Mouse (Mus musculus) myocyte (in vitro differentiated cells): ENCODE data around the gene Zdhhc13. TPM values are rescaled to one million over a fixed set of nuclear protein-coding genes. Genes with fewer than 3 reads are reported as not detected.

Source experiments
- H3K27me3 ChIP-seq: one replicate; pipeline ENCODE4 v1.6.1; 2011; ENCODE audit not compliant: control insufficient read depth, insufficient read depth, insufficient read length
- H3K36me3 ChIP-seq: one replicate; pipeline ENCODE4 v1.6.1; 2011; ENCODE audit not compliant: control insufficient read depth, insufficient read depth
- H3K4me2 ChIP-seq: one replicate; pipeline ENCODE4 v1.6.1; 2011; ENCODE audit warnings: low read depth, control low read depth
- H3K4me3 ChIP-seq: one replicate; pipeline ENCODE4 v1.5.1; 2011; ENCODE audit warnings: mild to moderate bottlenecking, control low read depth, moderate library complexity
- H3K79me2 ChIP-seq: one replicate; pipeline ENCODE4 v1.6.1; 2011; ENCODE audit not compliant: control insufficient read depth, insufficient read depth
- H3ac ChIP-seq: one replicate; pipeline ENCODE4 v1.6.1; 2011; ENCODE audit not compliant: control insufficient read depth, insufficient read length
- CEBPB ChIP-seq: IDR thresholded peaks from 2 replicates; pipeline ENCODE4 v1.6.1; 2011; ENCODE audit warnings: mild to moderate bottlenecking, moderate library complexity; ENCODE audit not compliant: poor library complexity, insufficient read depth, severe bottlenecking
- E2F4 ChIP-seq: IDR thresholded peaks from one replicate; pipeline ENCODE4 v1.6.1; 2011; ENCODE audit warnings: mild to moderate bottlenecking, control low read depth, moderate library complexity; ENCODE audit not compliant: insufficient read depth
- MAX ChIP-seq: IDR thresholded peaks from one replicate; pipeline ENCODE4 v1.6.1; 2011; ENCODE audit warnings: low read depth, mild to moderate bottlenecking, control low read depth
- MYOD1 ChIP-seq, 3 experiments: IDR thresholded peaks; one replicate each; pipeline ENCODE4 v1.6.1; 2011; ENCODE audit warnings: control low read depth in 2 of 3, low read depth in 2 of 3, mild to moderate bottlenecking in 2 of 3, moderate library complexity in 1 of 3; ENCODE audit not compliant: insufficient read length in 2 of 3, control insufficient read depth in 1 of 3
- MYOG ChIP-seq, 3 experiments: IDR thresholded peaks; one replicate each; pipeline ENCODE4 v1.6.1; 2011; ENCODE audit warnings: control low read depth in 2 of 3, low read depth in 2 of 3, mild to moderate bottlenecking in 2 of 3; ENCODE audit not compliant: insufficient read length in 2 of 3, control insufficient read depth in 1 of 3, insufficient read depth in 1 of 3
- POLR2A ChIP-seq: IDR thresholded peaks from one replicate; pipeline ENCODE4 v1.6.1; 2011; ENCODE audit warnings: low read depth, mild to moderate bottlenecking, control low read depth, moderate library complexity; ENCODE audit not compliant: insufficient read length
- POLR2AphosphoS2 ChIP-seq: IDR thresholded peaks from one replicate; pipeline ENCODE4 v1.6.1; 2011; ENCODE audit warnings: low read depth, control low read depth; ENCODE audit not compliant: insufficient read length
- REST ChIP-seq: IDR thresholded peaks from one replicate; pipeline ENCODE4 v1.6.1; 2011; ENCODE audit warnings: mild to moderate bottlenecking, control low read depth, moderate library complexity; ENCODE audit not compliant: insufficient read depth, insufficient read length
- SRF ChIP-seq: IDR thresholded peaks from one replicate; pipeline ENCODE4 v1.6.1; 2011; ENCODE audit warnings: low read depth; ENCODE audit not compliant: control insufficient read depth, insufficient read length
- TCF12 ChIP-seq: IDR thresholded peaks from one replicate; pipeline ENCODE4 v1.6.1; 2011; ENCODE audit warnings: mild to moderate bottlenecking, control low read depth; ENCODE audit not compliant: poor library complexity, insufficient read depth, severe bottlenecking
- TCF3 ChIP-seq: IDR thresholded peaks from one replicate; pipeline ENCODE4 v1.6.1; 2011; ENCODE audit warnings: low read depth, control low read depth; ENCODE audit not compliant: insufficient read length
- USF1 ChIP-seq: IDR thresholded peaks from one replicate; pipeline ENCODE4 v1.6.1; 2011; ENCODE audit warnings: low read depth, mild to moderate bottlenecking, control low read depth, moderate library complexity
- polyA plus RNA-seq: library from polyadenylated mRNA; unstranded; fragments of >200 nt; fragmentation: generic; extraction: Trizol; gene quantifications from one replicate; pipeline ENCODE4 v1.2.1, GENCODE M21; 2012; ENCODE audit warnings: missing spikeins

Zdhhc13 gene
- polyA plus RNA-seq, 1 experiment = 9.9 TPM

GRCm38 (mm10) chr7:48845213-48845973 lies 56.6 kb downstream of the Zdhhc13 start:
- no peaks in the 10 kb centered on the region for H3K79me2 ChIP-seq
- H3K36me3 ChIP-seq = no peaks in the 10 kb centered on the region
- no peak for TF ChIP-seq POLR2A
- no peak for TF ChIP-seq MYOD1 (IDR thresholded peaks at IDR 0.05; ENCODE audit: control insufficient read depth in 1 of 3, insufficient read length in 2 of 3, low read depth in 2 of 3)
- no peak for TF ChIP-seq CEBPB
- TF ChIP-seq REST = no peak
- TF ChIP-seq E2F4 = no peak
- TF ChIP-seq TCF3 = no peak
- TF ChIP-seq TCF12 = no peak
- TF ChIP-seq MYOG (IDR thresholded peaks at IDR 0.05; ENCODE audit: control insufficient read depth in 1 of 3, insufficient read depth in 1 of 3, insufficient read length in 2 of 3, low read depth in 2 of 3) = no peak
- TF ChIP-seq MAX = no peak
- TF ChIP-seq POLR2AphosphoS2 = no peak
- TF ChIP-seq USF1 = no peak
- TF ChIP-seq SRF = no peak
- H3K4me3 ChIP-seq = no peak overlapping the region
- peak overlapping the region; percentile 32 for H3K4me2 ChIP-seq
- H3K27me3 ChIP-seq = no peaks in the 10 kb centered on the region
- no peak overlapping the region for H3ac ChIP-seq

- Histone ChIP-seq H3K4me3 (peak overlapping the region; percentile 20), H3K27me3 (no peaks in the 10 kb centered on the region), H3K79me2 (no peaks in the 10 kb centered on the region), H3K36me3 (no peaks in the 10 kb centered on the region), H3K4me2 (peak overlapping the region; percentile 63), H3ac (no peak overlapping the region)
- TF ChIP-seq CEBPB (no peak), USF1 (no peak), MAX (no peak), POLR2A (no peak), REST (no peak), POLR2AphosphoS2 (no peak), MYOG (IDR thresholded peaks at IDR 0.05; ENCODE audit: control insufficient read depth in 1 of 3, insufficient read depth in 1 of 3, insufficient read length in 2 of 3, low read depth in 2 of 3) (no peak), TCF3 (no peak), SRF (no peak), TCF12 (no peak), MYOD1 (IDR thresholded peaks at IDR 0.05; ENCODE audit: control insufficient read depth in 1 of 3, insufficient read length in 2 of 3, low read depth in 2 of 3) (no peak), E2F4 (no peak)
Observed at GRCm38 (mm10) chr7:48846755-48847154, 58.0 kb downstream of the Zdhhc13 start.

- H3K4me3 ChIP-seq = peak within 1 kb of the TSS; percentile 20
- H3K27me3 ChIP-seq = no peaks in the 10 kb centered on the region
- H3K36me3 ChIP-seq = no peaks in the 10 kb centered on the region
- H3K4me2 ChIP-seq = peak within 1 kb of the TSS; percentile 63
- no peaks in the 10 kb centered on the region for H3K79me2 ChIP-seq
- H3ac ChIP-seq = no peak within 1 kb of the TSS
- peak; percentile 32 for TF ChIP-seq POLR2AphosphoS2
- peak; percentile 36 for TF ChIP-seq POLR2A
- no peak for TF ChIP-seq E2F4
- peak in 1 of 3 experiments; percentile 2 for TF ChIP-seq MYOG (IDR thresholded peaks at IDR 0.05; ENCODE audit: control insufficient read depth in 1 of 3, insufficient read depth in 1 of 3, insufficient read length in 2 of 3, low read depth in 2 of 3)
Observed at GRCm38 (mm10) chr7:48847820-48848650, 59.2 kb downstream of the Zdhhc13 start, which contains the start of gene Csrp3. Csrp3 (minus strand) TSS chr7:48848033.

- Histone ChIP-seq H3K27me3 (no peaks in the 10 kb centered on the region), H3ac (no peak overlapping the region), H3K4me2 (no peak overlapping the region), H3K36me3 (no peaks in the 10 kb centered on the region), H3K79me2 (no peaks in the 10 kb centered on the region), H3K4me3 (no peak overlapping the region)
- no peak for TF ChIP-seq MYOD1 (IDR thresholded peaks at IDR 0.05; ENCODE audit: control insufficient read depth in 1 of 3, insufficient read length in 2 of 3, low read depth in 2 of 3)
- TF ChIP-seq POLR2A = no peak
- no peak for TF ChIP-seq POLR2AphosphoS2
- TF ChIP-seq USF1 = no peak
- no peak for TF ChIP-seq CEBPB
- no peak for TF ChIP-seq E2F4
- no peak for TF ChIP-seq TCF12
- TF ChIP-seq SRF = no peak
- no peak for TF ChIP-seq MYOG (IDR thresholded peaks at IDR 0.05; ENCODE audit: control insufficient read depth in 1 of 3, insufficient read depth in 1 of 3, insufficient read length in 2 of 3, low read depth in 2 of 3)
- no peak for TF ChIP-seq MAX
- no peak for TF ChIP-seq REST
- no peak for TF ChIP-seq TCF3
Observed at GRCm38 (mm10) chr7:48851529-48852104, 62.8 kb downstream of the Zdhhc13 start.
